Mouse (Mus musculus) hindbrain, embryonic 16.5 days (tissue): Measurements from ENCODE around the gene Oas1g. TPM values are rescaled to one million over a fixed set of nuclear protein-coding genes. Genes with fewer than 3 reads are reported as not detected.
"Not testable (repeated sequence)": the region's sequence is repeated elsewhere in the genome, so short reads cannot be mapped to it uniquely, and the experiment has no call there.

Source experiments
- ATAC-seq: fragments of 200-750 bp; cut with Nextera tagmentation; 2 replicates; pipeline ENCODE4 v1.8.0; 2017; ENCODE audit warnings: moderate TSS enrichment, moderate library complexity
- H3K27ac ChIP-seq: fragments of 300-500 bp; sonication (generic); 2 replicates; pipeline ENCODE4 v1.5.1; 2014; ENCODE audit warnings: low read depth, mild to moderate bottlenecking, control low read depth, low read length, moderate library complexity
- H3K27me3 ChIP-seq: fragments of 300-500 bp; sonication (generic); replicated peaks from 2 replicates; pipeline ENCODE4 v1.6.1; 2014; ENCODE audit warnings: low read length; ENCODE audit not compliant: control insufficient read depth, insufficient read depth
- H3K36me3 ChIP-seq: fragments of 300-500 bp; sonication (generic); 2 replicates; pipeline ENCODE4 v1.6.1; 2014; ENCODE audit warnings: mild to moderate bottlenecking, low read length, moderate library complexity, mixed read lengths; ENCODE audit not compliant: control insufficient read depth, insufficient read depth
- H3K4me1 ChIP-seq: fragments of 300-500 bp; sonication (generic); 2 replicates; pipeline ENCODE4 v1.6.1; 2014; ENCODE audit warnings: low read depth, low read length; ENCODE audit not compliant: control insufficient read depth, insufficient read depth
- H3K4me2 ChIP-seq: fragments of 300-500 bp; sonication (generic); 2 replicates; pipeline ENCODE4 v1.6.1; 2014; ENCODE audit warnings: mild to moderate bottlenecking, low read length, control low read depth, moderate library complexity
- H3K4me3 ChIP-seq: fragments of 300-500 bp; sonication (generic); 2 replicates; pipeline ENCODE4 v1.5.1; 2014; ENCODE audit warnings: mild to moderate bottlenecking, low read length, control low read depth, moderate library complexity
- H3K9ac ChIP-seq: fragments of 300-500 bp; sonication (generic); 2 replicates; pipeline ENCODE4 v1.6.1; 2014; ENCODE audit warnings: low read depth, mild to moderate bottlenecking, control low read depth, low read length, moderate library complexity
- H3K9me3 ChIP-seq: fragments of 300-500 bp; sonication (generic); 2 replicates; pipeline ENCODE4 v1.6.1; 2014; ENCODE audit warnings: mild to moderate bottlenecking, low read length, moderate library complexity; ENCODE audit not compliant: control insufficient read depth
- WGBS: fragments of 180-500 bp; shearing (Covaris S2); extraction: QIAGEN DNeasy Blood & Tissue Kit; methylation state at CpG from one replicate; pipeline ENCODE4 v1.1.7; 2014; 5-methylcytosine and 5-hydroxymethylcytosine counted together
- polyA plus RNA-seq: library from polyadenylated mRNA; unstranded; fragments of >200 nt; fragmentation: Nextera tagmentation; extraction: Ambion mirVana; gene quantifications from 2 replicates; pipeline ENCODE4 v1.2.1, GENCODE M21; 2015

Gene Oas1g
- polyA plus RNA-seq: 0.24 TPM in 1 of 2 replicates, not detected in the other

DNA sequence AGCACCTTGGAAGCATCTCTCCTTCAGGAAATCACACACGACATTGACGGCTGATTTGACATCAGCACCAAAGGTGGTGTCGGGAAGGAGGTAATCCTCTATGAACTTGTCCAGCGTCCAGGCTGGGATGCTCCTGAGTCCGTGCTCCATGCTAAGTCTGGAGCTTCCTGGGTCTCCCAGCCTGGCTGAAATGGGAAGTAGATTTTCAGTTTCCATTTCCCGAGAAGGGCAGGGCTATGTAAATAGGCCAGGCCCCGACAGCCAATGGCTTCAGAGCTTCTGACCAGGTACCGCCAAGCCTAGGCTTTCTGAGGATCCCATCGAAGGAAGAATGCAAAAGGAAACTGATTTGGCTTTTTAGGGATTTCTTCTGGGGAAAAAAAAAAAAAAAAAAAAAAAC is at the start of gene Oas1g:
TSS of gene Oas1g (minus strand) at position 201 of the 400 bp plus-strand sequence.
- H3K27me3 ChIP-seq, H3K4me1 ChIP-seq, H3K9me3 ChIP-seq, H3K36me3 ChIP-seq, ATAC-seq, H3K27ac ChIP-seq, H3K9ac ChIP-seq, H3K4me3 ChIP-seq, H3K4me2 ChIP-seq: not testable (repeated sequence)
- 36% methylated on average over 6 of the region's 9 CpGs for WGBS

GRCm38 (mm10) chr5:120933966-120934365 is 46.6 kb upstream of the Oas1g start:
- H3K4me1 ChIP-seq: no peaks in the 10 kb centered on the region
- H3K9me3 ChIP-seq: no peaks in the 10 kb centered on the region
- 32% methylated on average over 5 of the region's 5 CpGs for WGBS
- H3K4me2 ChIP-seq: no peak overlapping the region
- no peaks in the 10 kb centered on the region for H3K27me3 ChIP-seq
- no peak overlapping the region for H3K27ac ChIP-seq
- no peak overlapping the region for H3K4me3 ChIP-seq
- ATAC-seq: no peak
- no peaks in the 10 kb centered on the region for H3K36me3 ChIP-seq
- no peak overlapping the region for H3K9ac ChIP-seq

GRCm38 (mm10) chr5:120927036-120927435 is 39.6 kb upstream of the Oas1g start:
- H3K36me3 ChIP-seq: no peaks in the 10 kb centered on the region
- no peak overlapping the region for H3K9ac ChIP-seq
- no peaks in the 10 kb centered on the region for H3K4me1 ChIP-seq
- H3K4me2 ChIP-seq: no peak overlapping the region
- no peak overlapping the region for H3K27ac ChIP-seq
- 0% methylated on average over 1 of the region's 1 CpGs for whole genome bisulfite sequencing
- H3K27me3 ChIP-seq: no peaks in the 10 kb centered on the region
- H3K9me3 ChIP-seq: no peaks in the 10 kb centered on the region
- no peak for ATAC-seq
- H3K4me3 ChIP-seq: no peak overlapping the region

DNA sequence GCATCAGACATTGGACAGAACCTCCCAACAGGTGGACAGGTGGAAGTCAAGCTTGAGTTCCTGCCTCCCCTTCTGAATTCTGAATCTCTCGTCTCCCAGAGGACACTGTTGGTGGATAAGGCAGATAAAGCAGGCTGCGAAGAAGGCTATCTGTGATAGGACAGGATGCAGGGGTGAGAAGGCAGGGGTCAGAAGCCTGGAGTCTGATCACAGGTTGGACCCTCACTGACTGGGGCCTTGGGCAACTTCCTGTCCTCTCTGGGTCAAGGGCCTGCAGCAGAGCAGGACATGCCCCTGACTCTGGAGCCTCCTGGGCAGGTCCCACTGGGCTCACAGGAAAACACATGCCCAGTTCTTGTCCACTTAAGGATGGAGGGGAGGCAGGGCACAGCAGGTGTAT is 38.9 kb upstream of the Oas1g start:
- H3K27me3 ChIP-seq, H3K9ac ChIP-seq, H3K27ac ChIP-seq, H3K4me3 ChIP-seq, H3K36me3 ChIP-seq, H3K4me2 ChIP-seq, H3K9me3 ChIP-seq, H3K4me1 ChIP-seq, ATAC-seq: not testable (repeated sequence)
- WGBS: 88% methylated on average over 2 of the region's 2 CpGs

DNA sequence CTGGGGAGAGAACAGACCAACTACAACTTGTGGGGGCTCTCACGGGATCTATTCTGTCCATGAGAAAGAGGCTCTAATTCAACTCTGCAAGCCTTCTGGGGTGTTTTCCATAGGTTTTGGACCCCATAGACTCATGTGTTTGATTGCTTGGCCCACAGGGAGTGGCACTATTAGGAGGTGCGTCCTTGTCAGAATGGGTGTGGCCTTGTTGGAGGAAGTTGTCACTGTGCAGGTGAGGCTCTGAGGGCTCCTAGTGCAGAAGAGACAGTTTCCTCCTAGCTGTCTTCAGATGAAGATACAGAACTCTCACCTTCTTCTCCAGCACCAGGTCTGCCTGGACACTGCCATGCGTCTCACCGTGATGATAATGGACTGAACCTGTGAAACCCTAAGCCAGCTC is 37.1 kb upstream of the Oas1g start:
- not testable (repeated sequence) for H3K4me3 ChIP-seq, H3K9ac ChIP-seq, ATAC-seq, H3K27me3 ChIP-seq, H3K4me2 ChIP-seq, H3K9me3 ChIP-seq, H3K36me3 ChIP-seq, H3K4me1 ChIP-seq, H3K27ac ChIP-seq
- WGBS: 93% methylated on average over 4 of the region's 4 CpGs

DNA sequence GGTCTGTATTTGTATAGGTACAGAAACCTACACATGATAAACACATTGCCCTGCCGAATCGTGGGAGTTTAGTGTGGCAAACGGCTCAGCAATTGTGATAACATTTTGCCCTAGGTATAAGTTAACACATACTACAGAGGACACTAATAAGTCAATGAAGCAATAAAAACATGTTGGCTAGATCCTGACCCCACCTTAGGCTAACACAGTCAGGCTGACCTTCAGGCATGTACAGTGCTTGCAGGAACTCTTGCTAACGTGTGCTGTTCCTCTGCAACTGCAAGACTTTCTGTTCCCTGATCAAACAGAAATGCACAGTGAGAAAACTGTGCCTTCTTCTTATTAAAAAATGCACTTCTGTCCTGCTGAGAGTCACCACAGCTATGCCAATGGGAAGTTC is 36.6 kb upstream of the Oas1g start:
- H3K27ac ChIP-seq: no peak overlapping the region
- no peak overlapping the region for H3K9ac ChIP-seq
- 83% methylated on average over 4 of the region's 4 CpGs for WGBS
- H3K4me3 ChIP-seq: no peak overlapping the region
- H3K27me3 ChIP-seq: no peaks in the 10 kb centered on the region
- no peaks in the 10 kb centered on the region for H3K36me3 ChIP-seq
- ATAC-seq: no peak
- H3K4me1 ChIP-seq: no peaks in the 10 kb centered on the region
- no peak overlapping the region for H3K4me2 ChIP-seq
- H3K9me3 ChIP-seq: no peaks in the 10 kb centered on the region

- Histone ChIP-seq H3K9me3 (no peaks in the 10 kb centered on the region), H3K4me3 (no peak overlapping the region), H3K27me3 (no peaks in the 10 kb centered on the region), H3K4me2 (no peak overlapping the region), H3K27ac (no peak overlapping the region), H3K4me1 (no peaks in the 10 kb centered on the region), H3K9ac (no peak overlapping the region), H3K36me3 (no peaks in the 10 kb centered on the region)
- no peak for ATAC-seq
- 77% methylated on average over 3 of the region's 3 CpGs for WGBS
Observed at GRCm38 (mm10) chr5:120920296-120920695, 32.9 kb upstream of the Oas1g start.

- not testable (repeated sequence) for H3K27ac ChIP-seq, ATAC-seq, H3K9me3 ChIP-seq, H3K9ac ChIP-seq, H3K4me3 ChIP-seq, H3K4me1 ChIP-seq, H3K27me3 ChIP-seq, H3K36me3 ChIP-seq, H3K4me2 ChIP-seq
- WGBS: 79% methylated on average over 2 of the region's 2 CpGs
Observed at GRCm38 (mm10) chr5:120919156-120919935, 31.9 kb upstream of the Oas1g start.

DNA sequence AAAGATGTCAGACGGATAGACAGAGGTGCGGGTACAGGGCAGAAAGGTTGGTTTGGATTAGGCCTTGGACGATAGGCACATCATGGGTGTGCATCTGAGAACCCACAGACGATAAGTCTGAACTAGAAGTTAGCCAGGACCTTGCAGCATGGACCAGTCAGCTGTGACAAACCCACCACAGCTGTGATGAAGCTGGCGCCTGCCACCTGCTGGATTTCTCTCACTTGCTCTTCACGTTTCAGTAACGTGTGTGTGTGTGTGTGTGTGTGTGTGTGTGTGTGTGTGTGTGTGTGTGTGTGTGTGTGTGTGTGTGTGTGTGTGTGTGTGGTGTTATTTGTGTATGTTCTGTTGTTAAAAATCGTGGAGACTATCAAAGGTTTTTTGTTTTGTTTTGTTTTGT is 26.8 kb upstream of the Oas1g start, which contains the start of gene Oas1d:
TSS of gene Oas1d (plus strand) at position 333 of the 400 bp plus-strand sequence.
- not testable (repeated sequence) for ATAC-seq, H3K4me3 ChIP-seq
- WGBS: 45% methylated on average over 8 of the region's 8 CpGs

More for the DNA sequence above, 26.8 kb upstream of the Oas1g start, which contains the start of gene Oas1d:
- not testable (repeated sequence) for H3K9ac ChIP-seq, H3K27me3 ChIP-seq, H3K4me1 ChIP-seq, H3K27ac ChIP-seq, H3K9me3 ChIP-seq, H3K36me3 ChIP-seq, H3K4me2 ChIP-seq
